Mouse (Mus musculus) heart, adult 11 months (tissue): ENCODE measurements around the gene En1.

Experiments
- DNase-seq: peaks from one replicate; pipeline ENCODE4 v3.0.0; 2022

The En1 gene

GRCm38 (mm10) chr1:120600516-120601252 is 1.5 kb upstream of the En1 start:
- DNase-seq, result no peak

DNA sequence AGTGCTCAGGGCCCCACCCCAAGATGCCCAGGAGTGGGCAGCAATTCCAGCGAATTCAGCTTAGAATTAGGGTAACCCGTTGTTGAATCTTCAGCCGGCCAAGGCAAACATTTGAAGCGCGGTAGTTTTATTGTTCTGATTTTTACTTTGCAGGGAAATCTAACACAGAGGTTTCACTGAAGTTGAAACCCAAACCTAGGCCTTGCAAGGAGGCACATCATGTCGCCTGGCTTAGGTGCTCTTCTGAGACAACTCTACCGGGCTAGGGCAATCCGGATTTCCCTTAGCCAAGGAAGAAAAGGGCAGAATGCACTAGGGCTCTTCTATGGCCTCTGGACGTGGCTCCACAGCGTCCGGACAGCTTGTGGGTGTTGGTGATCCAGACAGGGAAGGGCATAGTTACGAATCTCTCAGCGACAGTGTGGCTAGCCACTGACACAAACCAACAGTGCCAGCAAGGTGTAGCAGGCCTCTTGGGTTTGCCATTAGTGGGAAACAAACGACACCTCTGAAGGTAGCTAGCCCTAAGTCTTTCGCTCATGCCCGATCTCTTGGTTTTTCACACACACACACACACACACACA is 873 bp upstream of the En1 start:
- DNase-seq, result no peak

- no peak for DNase-seq
Measured at GRCm38 (mm10) chr1:120602876-120603655, 848 bp downstream of the En1 start.

DNA sequence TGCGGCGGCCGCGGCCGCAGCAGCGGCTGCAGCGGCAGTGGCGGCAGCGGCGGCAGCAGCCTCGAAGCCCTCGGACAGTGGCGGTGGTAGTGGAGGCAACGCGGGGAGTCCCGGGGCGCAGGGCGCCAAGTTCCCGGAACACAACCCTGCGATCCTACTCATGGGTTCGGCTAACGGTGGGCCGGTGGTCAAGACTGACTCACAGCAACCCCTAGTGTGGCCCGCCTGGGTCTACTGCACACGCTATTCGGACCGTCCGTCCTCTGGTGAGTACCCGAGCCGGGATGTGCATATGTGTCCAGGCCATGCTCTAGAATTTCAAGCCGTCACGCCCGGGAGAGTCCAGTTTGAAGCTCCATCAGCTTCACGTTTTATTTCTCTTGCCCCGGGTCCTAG is 1.4 kb downstream of the En1 start:
- DNase-seq, result no peak

DNA sequence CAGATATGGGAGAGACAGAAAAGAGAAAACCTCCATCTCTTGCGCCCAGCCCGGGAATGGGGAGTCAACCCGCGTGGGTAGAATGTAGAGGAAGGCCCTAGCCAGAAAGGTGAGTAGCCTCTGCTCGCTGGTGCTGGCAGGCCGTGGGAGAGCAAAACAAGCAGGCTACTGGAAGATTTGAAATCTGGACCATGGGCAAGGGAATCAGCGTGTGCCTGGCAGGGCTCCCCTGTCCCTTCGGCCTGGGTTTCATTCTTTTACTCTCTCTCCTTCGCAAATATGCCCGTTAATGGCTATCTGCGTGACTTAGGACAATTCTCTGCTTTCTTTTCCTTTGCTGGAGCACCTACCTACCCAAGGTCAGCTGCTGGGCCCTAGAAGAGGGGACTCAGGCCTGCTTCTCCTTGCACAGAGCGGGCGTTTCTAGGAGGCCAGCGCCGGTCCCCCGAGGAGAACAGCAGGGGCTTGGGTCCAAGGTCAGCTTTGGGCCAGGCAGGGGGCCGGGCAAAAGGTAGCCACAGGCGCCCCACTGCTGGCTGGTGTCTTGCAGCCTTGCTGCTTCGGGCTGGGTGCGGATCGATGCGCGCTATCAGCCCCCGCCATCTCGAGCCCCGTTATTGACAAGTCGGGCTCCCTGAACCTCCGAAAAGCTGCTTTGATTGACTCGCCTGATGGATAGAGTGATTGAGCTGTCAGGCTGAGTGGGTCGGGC is 2.4 kb downstream of the En1 start:
- no peak for DNase-seq

DNA sequence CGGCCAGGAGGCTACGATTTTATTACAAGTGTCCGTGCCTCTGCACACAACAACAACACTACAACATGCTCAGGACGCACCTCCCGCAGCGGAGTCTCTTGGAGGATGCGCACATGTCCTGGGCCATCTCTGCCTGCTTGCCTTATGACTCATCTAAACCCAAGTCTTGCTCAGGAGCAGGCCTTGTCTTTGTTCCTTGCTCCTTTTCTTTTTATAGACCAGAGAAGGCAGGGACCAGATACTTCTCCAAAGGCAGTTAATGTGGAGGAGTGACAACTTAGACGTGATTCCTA is 2.9 kb downstream of the En1 start:
- DNase-seq, result no peak

GRCm38 (mm10) chr1:120605521-120606310 is 3.5 kb downstream of the En1 start:
- no peak for DNase-seq

DNA sequence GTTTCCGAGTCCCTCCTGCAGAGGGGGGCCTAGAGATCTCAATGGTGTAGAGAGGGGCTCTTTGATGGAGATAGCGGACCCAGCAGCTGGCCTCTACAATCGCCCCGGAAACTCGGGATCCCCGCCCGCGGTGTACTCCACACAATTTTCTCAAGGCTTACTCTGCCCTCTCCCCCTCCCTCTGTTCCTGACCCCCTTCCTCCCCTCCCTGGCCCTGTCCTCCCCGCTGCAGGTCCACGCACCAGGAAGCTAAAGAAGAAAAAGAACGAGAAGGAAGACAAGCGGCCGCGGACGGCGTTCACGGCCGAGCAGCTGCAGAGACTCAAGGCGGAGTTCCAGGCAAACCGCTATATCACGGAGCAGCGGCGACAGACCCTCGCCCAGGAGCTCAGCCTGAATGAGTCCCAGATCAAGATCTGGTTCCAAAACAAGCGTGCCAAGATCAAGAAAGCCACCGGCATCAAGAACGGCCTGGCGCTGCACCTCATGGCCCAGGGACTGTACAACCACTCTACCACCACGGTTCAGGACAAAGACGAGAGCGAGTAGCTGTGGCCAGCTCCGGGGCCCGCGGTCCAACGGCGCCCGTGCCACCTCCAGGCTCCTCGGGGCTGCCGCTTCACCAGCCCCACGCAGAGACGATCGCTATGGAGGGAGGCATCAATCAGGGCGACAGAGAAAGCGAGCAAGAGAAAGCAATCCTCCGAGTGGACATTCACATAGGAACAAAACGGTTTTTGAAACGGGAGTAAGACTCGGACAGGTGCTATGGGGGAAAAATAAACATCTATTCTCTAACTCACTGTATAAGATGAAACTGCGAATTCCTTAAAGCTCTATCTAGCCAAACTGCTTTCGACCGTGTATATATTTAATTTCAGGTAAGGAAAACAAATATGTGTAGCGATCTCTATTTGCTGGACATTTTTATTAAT is 4.7 kb downstream of the En1 start:
- no peak for DNase-seq

DNA sequence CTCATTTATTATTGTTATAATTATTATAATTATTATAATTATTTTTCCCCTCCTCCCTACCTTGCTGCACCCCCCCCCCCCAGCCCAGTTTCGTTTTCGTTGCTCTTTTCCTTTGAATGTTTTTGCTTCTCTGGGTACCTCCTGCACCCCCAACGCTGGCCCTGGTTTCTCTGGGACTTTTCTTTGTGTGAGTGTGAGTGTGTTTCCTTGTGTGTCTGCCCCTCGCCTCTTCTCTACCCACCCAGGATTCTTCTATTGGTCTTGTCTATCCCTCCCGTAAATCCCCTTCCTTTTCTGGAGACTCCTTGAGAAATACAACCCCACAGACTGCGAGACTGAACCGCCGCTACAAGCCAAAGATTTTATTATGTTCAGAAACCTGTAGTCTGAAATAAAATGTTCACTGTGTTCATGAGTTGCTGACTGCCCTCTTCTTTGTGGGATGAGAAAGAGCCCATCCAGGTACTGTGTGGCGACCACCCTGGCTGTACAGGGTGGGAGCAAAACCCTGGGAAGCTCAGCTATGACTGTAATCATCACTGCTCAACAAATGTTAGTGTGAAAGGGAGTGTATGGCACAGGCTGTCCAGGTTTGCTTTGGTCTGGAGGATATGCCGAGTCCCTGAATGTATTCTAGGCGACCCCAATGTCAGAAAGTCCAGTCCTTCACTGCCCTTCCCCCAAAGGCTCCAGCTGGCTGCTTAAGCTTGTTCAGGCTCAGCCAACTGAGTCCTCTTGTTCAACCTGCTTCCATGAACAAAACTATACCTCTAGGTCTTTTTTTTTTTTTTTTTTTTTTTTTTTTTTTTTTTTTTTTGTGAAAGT is 5.6 kb downstream of the En1 start:
- DNase-seq, result no peak

DNA sequence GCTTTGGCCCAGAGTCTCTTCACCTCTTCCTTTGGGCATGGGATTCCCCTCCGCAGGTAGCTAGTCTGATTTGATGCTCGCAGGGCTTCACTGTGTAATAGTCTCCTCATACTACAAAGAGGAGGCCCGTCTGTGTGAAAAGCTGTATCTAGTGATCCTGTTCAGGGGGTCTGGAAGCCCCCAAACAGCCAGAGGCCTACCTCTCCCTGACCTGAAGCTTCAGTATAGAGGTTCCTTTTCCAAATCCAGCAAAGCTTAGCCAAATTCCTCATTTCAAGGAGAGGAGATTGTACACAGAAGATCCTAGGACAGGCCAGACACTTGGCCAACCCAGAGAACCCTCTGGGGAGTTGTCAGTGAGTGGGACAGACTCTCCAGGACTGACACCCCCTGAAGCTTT is 6.2 kb downstream of the En1 start:
- DNase-seq, result no peak

DNA sequence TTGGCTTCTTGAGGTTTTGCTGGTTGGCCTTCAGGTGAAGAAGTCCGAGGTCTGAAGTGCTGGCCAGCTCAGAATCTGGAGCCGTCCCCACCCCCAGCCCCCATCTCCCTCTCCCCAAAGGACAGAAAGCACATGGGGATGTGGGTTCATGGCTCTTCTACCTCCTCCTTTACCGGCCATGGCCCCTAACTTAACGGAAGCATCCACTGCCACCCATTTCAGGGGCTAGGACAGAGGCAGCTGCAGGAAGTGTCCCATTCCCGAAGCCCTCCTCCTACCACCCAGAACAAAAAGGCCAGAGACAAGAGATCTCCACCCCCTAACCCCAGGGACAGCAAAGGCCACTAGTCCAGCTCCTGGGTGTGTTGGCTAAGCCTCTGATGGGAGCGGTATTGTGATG is 7.4 kb downstream of the En1 start:
- DNase-seq, result no peak

DNA sequence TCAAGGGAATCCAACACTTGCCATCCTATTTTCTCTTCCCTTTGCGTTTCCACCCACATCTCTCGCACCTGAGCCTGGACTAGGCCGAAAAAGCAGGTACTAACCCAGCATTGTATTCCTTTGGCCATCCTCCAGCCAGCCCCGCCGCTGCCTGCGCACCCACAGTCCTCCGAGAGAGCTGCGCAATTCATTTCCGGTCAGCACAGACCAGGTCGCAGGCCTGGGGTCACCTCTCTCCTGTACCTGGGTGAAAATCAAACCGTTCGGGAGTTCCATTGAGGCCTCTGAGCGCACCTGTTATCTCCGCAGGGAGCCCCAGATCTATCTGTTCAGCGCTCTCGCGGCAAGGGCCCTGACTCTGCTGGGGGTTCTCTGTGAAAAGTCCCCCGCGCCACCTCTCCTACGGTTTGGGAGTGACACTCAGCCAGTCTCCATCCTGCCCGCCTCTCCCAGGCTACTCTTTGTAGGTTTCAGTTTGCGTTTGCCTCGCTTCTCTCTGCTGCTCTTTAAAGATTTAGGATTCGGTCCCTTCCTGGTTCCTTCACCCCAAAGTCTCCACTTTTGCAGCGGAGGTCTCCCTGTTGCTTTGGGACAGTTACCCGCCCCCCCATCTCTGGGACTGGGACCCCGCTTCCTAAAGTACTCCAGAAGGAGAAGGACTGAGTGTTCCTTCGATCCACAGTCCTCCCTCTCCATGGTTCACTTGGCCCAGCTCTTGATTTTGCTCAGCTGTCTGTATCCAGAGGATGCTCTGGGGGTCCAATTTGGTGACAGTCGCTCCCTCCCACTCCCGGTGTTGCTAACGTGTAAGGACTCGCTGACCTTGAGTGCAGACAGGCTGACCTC is 11.5 kb downstream of the En1 start:
- no peak for DNase-seq

- no peak for DNase-seq
Measured at GRCm38 (mm10) chr1:120614307-120615100, 12.3 kb downstream of the En1 start.

DNA sequence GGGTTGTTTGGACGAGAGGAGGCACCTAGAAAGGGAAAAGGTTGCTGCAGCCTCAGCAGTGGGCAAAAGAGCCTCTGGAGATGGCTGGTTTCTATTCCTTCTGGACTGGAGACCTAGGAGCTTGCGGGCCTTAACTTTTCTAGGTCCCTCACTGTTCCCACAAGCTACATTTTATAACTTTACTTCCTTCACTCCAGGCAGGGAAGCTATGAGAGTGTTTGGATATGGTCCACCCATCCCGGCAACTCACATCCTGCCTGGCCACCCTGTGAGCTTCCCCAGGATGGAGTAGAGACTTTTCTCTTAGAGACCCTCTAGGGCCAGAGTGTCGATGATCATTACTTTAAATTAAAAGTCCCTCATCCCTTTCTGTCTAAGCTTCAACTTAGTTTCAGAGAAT is 13.3 kb downstream of the En1 start:
- no peak for DNase-seq

DNA sequence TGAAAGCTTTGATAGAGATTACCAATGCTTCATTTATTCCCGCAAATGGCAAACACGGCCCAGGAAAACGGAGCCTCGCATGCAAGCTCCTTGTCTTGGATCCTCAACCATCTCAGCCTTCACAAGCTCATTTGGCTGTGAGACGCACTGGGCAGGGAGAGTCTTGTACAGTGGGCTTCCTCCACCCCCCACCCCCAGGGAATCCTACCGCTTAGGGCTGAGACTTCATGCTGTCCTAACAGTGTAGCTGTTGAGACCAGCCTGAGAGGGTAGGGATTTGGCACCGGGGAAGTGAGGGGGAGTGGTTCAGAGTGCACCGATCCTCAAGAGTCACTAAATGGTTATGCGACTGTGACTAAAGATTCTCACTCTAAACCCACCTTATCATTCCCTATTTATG is 13.7 kb downstream of the En1 start:
- no peak for DNase-seq

DNA sequence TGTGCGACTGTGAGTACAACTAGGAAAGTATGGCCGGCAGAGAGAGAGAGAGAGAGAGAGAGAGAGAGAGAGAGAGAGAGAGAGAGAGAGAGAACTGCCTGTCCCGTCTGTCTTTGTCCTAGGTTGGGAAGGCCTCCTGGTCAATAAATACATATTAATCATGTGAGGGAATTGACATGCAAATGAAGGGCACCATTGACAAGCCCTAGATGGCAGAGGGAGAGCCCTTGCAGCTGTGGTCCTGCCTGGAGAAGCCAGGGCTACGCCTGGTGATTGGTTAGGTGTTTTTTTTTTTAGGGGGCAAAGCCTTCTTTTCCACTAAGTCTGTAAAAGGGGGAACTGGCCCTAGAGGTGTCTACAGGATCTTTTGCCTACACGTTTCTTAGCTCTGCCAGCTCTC is 19.2 kb downstream of the En1 start:
- no peak for DNase-seq

DNA sequence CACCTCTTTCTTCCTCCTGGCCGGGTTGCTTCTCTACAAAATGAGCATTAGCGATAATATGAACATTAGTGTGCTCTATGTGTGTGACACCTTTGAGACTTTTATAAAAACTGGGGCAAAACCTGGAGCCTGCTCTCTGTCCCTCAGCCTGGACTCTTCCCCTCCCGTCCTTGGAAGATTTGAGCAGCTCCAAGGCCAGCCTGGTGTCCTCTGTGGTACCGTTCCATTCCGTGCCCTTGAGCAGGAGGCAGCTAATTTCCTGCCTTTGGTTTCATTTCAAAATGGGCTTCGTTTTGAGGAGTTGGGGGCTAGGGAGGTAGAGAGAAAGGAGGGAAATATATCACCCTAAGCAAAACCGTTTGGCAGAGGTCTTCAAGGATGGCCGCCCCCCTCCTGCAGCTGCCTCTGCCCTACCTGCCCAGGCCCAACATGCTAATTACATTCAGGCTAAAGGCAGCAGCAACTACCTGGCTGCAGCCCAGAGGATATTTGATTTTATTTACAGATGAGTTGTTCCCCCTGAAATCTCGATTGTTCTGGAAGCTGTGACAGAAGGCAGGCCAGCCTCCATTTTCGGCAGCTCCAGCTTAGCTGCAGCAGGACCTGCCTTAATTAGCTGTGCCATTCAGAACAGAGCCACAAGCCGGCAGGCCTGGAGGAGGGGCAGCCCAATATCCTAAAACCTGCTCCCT is 24.9 kb downstream of the En1 start:
- DNase-seq, result no peak

GRCm38 (mm10) chr1:120627622-120628001 is 25.4 kb downstream of the En1 start:
- no peak for DNase-seq
